Mouse (Mus musculus) olfactory bulb, adult 2 months (tissue): ENCODE data around the gene Fam120a. TPM values are rescaled to one million over a fixed set of nuclear protein-coding genes. Genes with fewer than 3 reads are reported as not detected.

Experiments used
- H3K27ac ChIP-seq: fragments of 200-500 bp; 2 replicates; pipeline ENCODE4 v1.5.1; 2012; ENCODE audit warnings: low read depth, low read length; ENCODE audit not compliant: insufficient read depth
- H3K4me1 ChIP-seq: fragments of 200-500 bp; 2 replicates; pipeline ENCODE4 v1.6.1; 2012; ENCODE audit warnings: low read length; ENCODE audit not compliant: control insufficient read depth, insufficient read depth
- H3K4me3 ChIP-seq: fragments of 200-500 bp; 2 replicates; pipeline ENCODE4 v1.5.1; 2012; ENCODE audit warnings: mild to moderate bottlenecking, low read depth, low read length, moderate library complexity; ENCODE audit not compliant: insufficient read depth
- CTCF ChIP-seq: fragments of 200-500 bp; IDR thresholded peaks from 2 replicates; pipeline ENCODE4 v1.5.1; 2012; ENCODE audit warnings: low read depth, mild to moderate bottlenecking, low read length, moderate library complexity; ENCODE audit not compliant: insufficient read depth
- POLR2A ChIP-seq: fragments of 200-500 bp; IDR thresholded peaks from 2 replicates; pipeline ENCODE4 v1.6.1; 2012; ENCODE audit warnings: mild to moderate bottlenecking, low read depth, low read length, moderate library complexity; ENCODE audit not compliant: insufficient read depth
- whole genome bisulfite sequencing: fragments of 180-500 bp; shearing (Covaris S2); methylation state at CpG from one replicate; pipeline ENCODE4 v1.1.7; 2018; 5-methylcytosine and 5-hydroxymethylcytosine counted together
- polyA plus RNA-seq: library from polyadenylated mRNA; stranded (reverse); fragments of >200 nt; gene quantifications from 2 replicates; pipeline ENCODE4 v1.2.4, GENCODE M21; 2012; ENCODE audit warnings: low replicate concordance; ENCODE audit not compliant: missing spikeins, insufficient read depth, insufficient read length

Gene Fam120a
- polyA plus RNA-seq, 1 experiment: 79.3 TPM

- WGBS: 88% methylated on average over 4 of the region's 4 CpGs
- H3K4me3 ChIP-seq: no peak overlapping the region
Observed at GRCm38 (mm10) chr13:48890260-48890960, 77.4 kb downstream of the Fam120a start.

DNA sequence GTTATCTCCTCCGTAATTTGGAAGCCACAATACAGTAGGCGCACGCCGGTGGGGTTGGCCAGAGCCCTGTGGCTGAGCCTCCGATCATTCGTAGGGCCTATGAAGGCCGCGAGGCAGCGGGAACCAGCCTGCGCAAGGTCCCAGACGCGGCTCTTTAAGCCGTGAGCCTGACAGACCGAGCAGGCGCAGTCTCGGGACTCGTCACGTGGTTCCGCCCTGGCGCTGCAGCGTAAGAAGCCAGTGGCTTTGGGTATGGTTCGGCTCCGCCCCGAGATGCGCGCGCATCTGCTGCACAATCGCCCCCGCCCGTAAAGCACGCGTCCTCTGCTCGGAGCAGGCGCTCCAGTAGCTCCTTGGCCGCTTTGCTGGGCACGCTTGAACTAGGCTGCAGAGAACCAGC lies 89.3 kb downstream of the Fam120a start:
- H3K27ac ChIP-seq: peak overlapping the region; percentile 83
- TF ChIP-seq POLR2A (peak; percentile 99), CTCF (no peak)
- under 1% methylated on average over 36 of the region's 36 CpGs for WGBS
- peak overlapping the region; percentile 53 for H3K4me3 ChIP-seq
- H3K4me1 ChIP-seq: peaks cover 3% of the 10 kb centered on the region

More at GRCm38 (mm10) chr13:48890260-48890960, 77.4 kb downstream of the Fam120a start:
- TF ChIP-seq POLR2A (no peak), CTCF (no peak)
- Histone ChIP-seq H3K27ac (no peak overlapping the region), H3K4me1 (peaks cover 7% of the 10 kb centered on the region)

DNA sequence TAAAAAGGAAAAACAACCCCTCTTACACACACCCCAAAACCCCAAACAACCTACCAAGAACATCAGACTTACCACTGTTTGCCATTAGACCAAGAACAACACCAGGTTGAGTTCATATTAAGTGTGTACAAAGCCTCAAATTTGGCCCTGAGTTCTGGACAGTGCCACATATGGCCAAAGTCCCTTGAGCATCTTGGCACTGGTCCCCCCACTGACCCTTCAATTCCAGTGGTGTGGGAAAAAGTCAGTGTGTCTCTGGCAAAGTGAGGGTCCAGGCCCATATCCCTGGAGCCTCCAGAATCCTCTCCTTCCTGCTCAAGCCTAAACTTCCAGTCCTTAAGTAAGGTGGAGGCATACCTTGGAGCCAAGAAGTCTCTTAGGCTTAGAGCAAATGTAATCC lies 90.0 kb downstream of the Fam120a start:
- H3K4me1 ChIP-seq: peaks cover 7% of the 10 kb centered on the region
- no peak overlapping the region for H3K4me3 ChIP-seq
- H3K27ac ChIP-seq: peak overlapping the region; percentile 83; the same call in 1 of the 2 replicates
- TF ChIP-seq POLR2A (no peak), CTCF (no peak)

GRCm38 (mm10) chr13:48872726-48873125 lies 95.1 kb downstream of the Fam120a start:
- peaks cover 31% of the 10 kb centered on the region for H3K4me1 ChIP-seq
- no peak overlapping the region for H3K27ac ChIP-seq
- H3K4me3 ChIP-seq: no peak overlapping the region
- 67% methylated on average over 5 of the region's 5 CpGs for WGBS
- no peak for TF ChIP-seq POLR2A
- no peak for TF ChIP-seq CTCF

DNA sequence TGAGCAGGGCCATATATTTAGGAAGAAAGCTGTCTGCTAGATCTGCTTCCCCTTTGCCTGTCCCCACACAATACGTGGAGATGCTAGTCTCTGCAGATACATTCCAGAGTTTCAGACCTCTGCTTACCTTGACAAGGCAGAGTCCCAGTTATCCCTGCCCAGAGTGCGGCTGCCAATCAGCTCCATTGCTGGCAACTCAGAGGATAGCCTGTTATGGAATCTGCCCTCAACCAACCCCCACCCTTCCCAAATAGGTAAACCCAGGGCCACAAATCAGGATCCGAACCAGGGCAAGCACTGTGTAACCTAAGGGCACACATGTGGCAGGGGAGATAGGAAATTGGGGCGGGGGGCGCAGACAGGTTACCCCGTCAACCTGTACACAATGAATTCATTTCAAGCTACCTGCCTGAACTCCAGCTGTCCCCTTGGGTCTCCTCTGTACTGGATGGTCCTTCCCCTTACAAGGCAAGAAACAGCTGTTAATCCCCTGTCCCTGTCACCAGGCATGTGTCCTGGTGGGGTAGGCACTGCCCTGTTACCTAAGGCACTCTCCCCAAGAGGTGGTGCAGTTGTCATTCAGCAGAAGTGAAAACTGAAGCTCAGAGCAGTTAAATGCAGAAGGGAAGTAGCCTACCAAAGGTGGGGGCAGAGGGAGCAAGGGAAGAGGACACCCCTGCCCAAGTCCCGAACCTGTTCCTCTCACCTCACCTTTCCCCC lies 95.8 kb downstream of the Fam120a start:
- H3K4me3 ChIP-seq: peak overlapping the region; percentile 88
- 74% methylated on average over 7 of the region's 7 CpGs for WGBS
- peaks cover 31% of the 10 kb centered on the region for H3K4me1 ChIP-seq
- TF ChIP-seq POLR2A: no peak
- TF ChIP-seq CTCF: no peak
- no peak overlapping the region for H3K27ac ChIP-seq

GRCm38 (mm10) chr13:48870771-48871731 lies 96.8 kb downstream of the Fam120a start, which contains the start of gene Phf2:
Gene Phf2 (minus strand): TSS chr13:48871119.
- peak within 1 kb of the TSS; percentile 22 for H3K27ac ChIP-seq
- TF ChIP-seq CTCF (no peak), POLR2A (no peak)
- WGBS: 15% methylated on average over 117 of the region's 117 CpGs
- peaks cover 34% of the 10 kb centered on the region for H3K4me1 ChIP-seq
- H3K4me3 ChIP-seq: peak within 1 kb of the TSS; percentile 88

DNA sequence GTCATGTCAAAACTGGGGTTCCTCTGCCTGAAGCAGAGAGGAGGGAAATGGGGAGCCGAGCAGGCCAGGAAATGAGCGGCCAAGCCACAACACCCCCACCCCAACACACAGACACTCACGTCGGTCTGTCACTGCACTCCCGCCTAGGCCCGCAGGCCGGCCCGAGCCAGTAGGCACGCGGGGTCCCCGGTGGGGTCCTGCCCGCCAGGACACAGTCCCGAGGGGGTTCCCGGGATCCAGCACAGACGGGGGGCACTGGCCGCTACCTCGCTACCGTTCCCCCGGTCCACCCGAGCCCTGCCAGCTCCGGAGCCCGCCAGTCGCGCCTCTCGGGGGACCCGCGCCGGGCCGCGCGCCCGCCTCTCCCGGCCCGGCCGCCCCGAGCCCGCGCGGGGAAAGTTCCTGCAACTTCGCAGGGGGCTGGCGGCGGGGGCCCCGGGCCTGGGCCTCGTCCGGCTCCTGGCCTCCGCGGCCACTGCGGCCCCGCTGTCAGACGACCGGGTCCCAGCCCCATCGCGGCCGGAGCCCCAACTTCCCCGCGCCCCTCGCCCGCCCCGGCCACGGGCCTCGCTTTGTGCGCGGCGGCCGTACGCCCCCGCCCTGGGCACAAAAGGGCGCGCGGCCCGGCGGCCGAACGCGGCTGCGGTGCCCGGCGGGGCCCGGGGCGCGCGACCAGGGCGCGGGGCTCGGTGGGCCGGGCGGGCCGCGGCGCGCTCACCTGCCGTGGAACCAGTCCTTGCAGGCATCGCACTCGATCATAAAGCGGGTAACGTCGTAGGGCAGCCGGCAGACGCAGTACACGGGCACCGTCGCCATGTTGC lies 97.7 kb downstream of the Fam120a start:
- peak overlapping the region; percentile 22 for H3K27ac ChIP-seq
- WGBS: 2% methylated on average over 99 of the region's 102 CpGs

GRCm38 (mm10) chr13:48869600-48869949 lies 98.2 kb downstream of the Fam120a start:
- Histone ChIP-seq H3K4me3 (peak overlapping the region; percentile 88), H3K4me1 (peaks cover 42% of the 10 kb centered on the region), H3K27ac (0 out of 2 replicates have a peak overlapping the region, but pooled peaks have one; percentile 22)
- no peak for TF ChIP-seq POLR2A
- no peak for TF ChIP-seq CTCF
- 15% methylated on average over 5 of the region's 5 CpGs for WGBS

More for the DNA sequence above, 97.7 kb downstream of the Fam120a start:
- TF ChIP-seq CTCF (no peak), POLR2A (no peak)
- H3K4me1 ChIP-seq: peaks cover 37% of the 10 kb centered on the region
- peak overlapping the region; percentile 88 for H3K4me3 ChIP-seq
